Mouse (Mus musculus) liver, adult 2 months (tissue): Measurements from ENCODE around the gene Entpd5.

ENCODE experiments used
- CTCF ChIP-seq: fragments of 200-500 bp; IDR thresholded peaks from 2 replicates; pipeline ENCODE4 v1.5.1; 2011; ENCODE audit warnings: low read depth, low read length, control low read depth
- POLR2A ChIP-seq: fragments of 200-500 bp; IDR thresholded peaks from 2 replicates; pipeline ENCODE4 v1.6.1; 2011; ENCODE audit warnings: low read length, control low read depth; ENCODE audit not compliant: insufficient read depth; ENCODE audit errors: extremely low read depth

DNA sequence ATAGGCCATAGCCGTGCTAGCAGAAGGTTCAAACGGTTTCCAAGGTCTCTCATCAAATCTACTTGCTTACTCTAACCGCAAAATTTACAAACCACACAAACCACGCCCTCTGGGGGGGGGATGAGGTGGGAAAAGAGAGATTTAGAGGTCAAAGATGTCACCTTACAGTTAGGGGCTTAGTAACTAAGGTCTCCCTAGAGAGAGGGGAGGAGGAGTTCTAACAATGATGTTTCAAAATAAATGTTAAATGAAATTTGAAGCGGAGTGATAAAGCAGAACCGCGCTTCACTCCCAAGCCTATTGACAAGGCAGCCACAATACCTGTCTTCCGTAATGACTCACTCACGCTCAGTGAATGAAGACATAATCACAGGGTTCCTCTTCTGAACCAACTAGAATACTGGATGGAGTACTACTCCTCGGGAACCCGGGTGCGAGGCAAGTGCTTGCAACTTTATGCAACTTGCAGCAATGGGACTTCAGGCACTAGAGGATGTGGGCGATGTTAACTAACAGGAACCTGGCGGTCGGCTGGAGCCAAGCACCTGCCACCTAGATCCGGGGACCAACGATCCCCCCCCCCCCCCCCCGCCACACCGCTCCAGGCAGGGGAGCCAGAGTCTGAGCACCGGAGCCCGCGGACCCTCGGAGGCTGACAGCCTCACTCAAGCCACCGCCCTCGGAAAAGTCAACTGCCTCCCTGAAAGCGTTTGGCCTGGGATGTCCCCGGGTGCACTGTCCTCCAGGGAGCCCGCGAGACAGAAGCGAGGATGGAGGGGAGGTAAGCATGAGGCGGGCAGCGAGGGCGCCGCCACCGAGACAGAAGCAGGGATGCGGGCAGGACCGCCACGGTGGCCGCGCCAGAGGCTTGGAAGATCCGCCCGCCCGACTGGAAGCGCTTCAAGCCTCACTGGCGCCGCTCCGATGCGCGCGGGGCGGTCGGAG is 683 bp downstream of the Entpd5 start:
- TF ChIP-seq CTCF (no peak), POLR2A (no peak)
